Mouse (Mus musculus) cerebellum, postnatal 10 days (tissue): Measurements from ENCODE around the gene S100a4.
A peak's percentile ranks its signal among the peaks of the same experiment; 100 is the strongest.

Experiments
- DNase-seq, 2 experiments: peaks; one replicate each; pipeline ENCODE4 v3.0.0; 2021; ENCODE audit warnings: mixed read lengths in 2 of 2

S100a4 gene

GRCm38 (mm10) chr3:90603623-90604022 is at the start of gene S100a4:
Gene S100a4 (plus strand): TSS chr3:90603771.
- no peak for DNase-seq

- peak; percentile 16 to 45 for DNase-seq
These were observed 47.6 kb upstream of the S100a4 start for GRCm38 (mm10) chr3:90555954-90556353.

GRCm38 (mm10) chr3:90560008-90560628 is 43.5 kb upstream of the S100a4 start, which contains the start of gene S100a3:
Gene S100a3 (plus strand): TSS chr3:90560578.
- peak in 1 of 2 experiments; percentile 5 for DNase-seq

GRCm38 (mm10) chr3:90574691-90575090 is 28.9 kb upstream of the S100a4 start:
- peak in 1 of 2 experiments; percentile 25 for DNase-seq

- DNase-seq, result no peak
These were observed 28.3 kb upstream of the S100a4 start for GRCm38 (mm10) chr3:90575320-90575719.

- DNase-seq, result no peak
These were observed 27.1 kb upstream of the S100a4 start for GRCm38 (mm10) chr3:90576351-90577001.

- DNase-seq, result no peak
These were observed 24.1 kb upstream of the S100a4 start for GRCm38 (mm10) chr3:90579433-90579832.

- no peak for DNase-seq
These were observed 22.4 kb upstream of the S100a4 start for GRCm38 (mm10) chr3:90581141-90581540.

GRCm38 (mm10) chr3:90582156-90582555 is 21.4 kb upstream of the S100a4 start:
- DNase-seq, result peak in 1 of 2 experiments; percentile 13

- DNase-seq, result no peak
These were observed 21.0 kb upstream of the S100a4 start for GRCm38 (mm10) chr3:90582556-90582955.

GRCm38 (mm10) chr3:90583893-90584292 is 19.7 kb upstream of the S100a4 start:
- peak; percentile 64 to 71 for DNase-seq

- DNase-seq, result peak; percentile 68 to 73
These were observed 18.0 kb upstream of the S100a4 start for GRCm38 (mm10) chr3:90585595-90585994.

GRCm38 (mm10) chr3:90586016-90586643 is 17.4 kb upstream of the S100a4 start:
- no peak for DNase-seq

GRCm38 (mm10) chr3:90586906-90587305 is 16.7 kb upstream of the S100a4 start:
- peak in 1 of 2 experiments; percentile 4 for DNase-seq

GRCm38 (mm10) chr3:90587361-90588101 is 16.0 kb upstream of the S100a4 start:
- no peak for DNase-seq

GRCm38 (mm10) chr3:90589390-90589789 is 14.2 kb upstream of the S100a4 start:
- DNase-seq, result no peak

GRCm38 (mm10) chr3:90589947-90590346 is 13.6 kb upstream of the S100a4 start, which contains the start of gene S100a2:
Gene S100a2 (plus strand): TSS chr3:90590247.
- no peak for DNase-seq

GRCm38 (mm10) chr3:90594466-90594865 is 9.1 kb upstream of the S100a4 start:
- DNase-seq, result no peak

- DNase-seq, result no peak
These were observed 8.0 kb upstream of the S100a4 start for GRCm38 (mm10) chr3:90595556-90595955.

GRCm38 (mm10) chr3:90596810-90597209 is 6.8 kb upstream of the S100a4 start:
- DNase-seq, result no peak

GRCm38 (mm10) chr3:90597736-90598135 is 5.8 kb upstream of the S100a4 start:
- no peak for DNase-seq

- no peak for DNase-seq
These were observed 5.4 kb upstream of the S100a4 start for GRCm38 (mm10) chr3:90598212-90598611.

GRCm38 (mm10) chr3:90599401-90599800 is 4.2 kb upstream of the S100a4 start:
- DNase-seq, result no peak
